Mouse (Mus musculus) myocyte (in vitro differentiated cells): Measurements from ENCODE around the gene Prkcq.

Experiments used
- MAX ChIP-seq: IDR thresholded peaks from one replicate; pipeline ENCODE4 v1.6.1; 2011; ENCODE audit warnings: low read depth, mild to moderate bottlenecking, control low read depth
- POLR2A ChIP-seq: IDR thresholded peaks from one replicate; pipeline ENCODE4 v1.6.1; 2011; ENCODE audit warnings: low read depth, mild to moderate bottlenecking, control low read depth, moderate library complexity; ENCODE audit not compliant: insufficient read length
- POLR2AphosphoS2 ChIP-seq: IDR thresholded peaks from one replicate; pipeline ENCODE4 v1.6.1; 2011; ENCODE audit warnings: low read depth, control low read depth; ENCODE audit not compliant: insufficient read length
- SRF ChIP-seq: IDR thresholded peaks from one replicate; pipeline ENCODE4 v1.6.1; 2011; ENCODE audit warnings: low read depth; ENCODE audit not compliant: control insufficient read depth, insufficient read length
- TCF12 ChIP-seq: IDR thresholded peaks from one replicate; pipeline ENCODE4 v1.6.1; 2011; ENCODE audit warnings: mild to moderate bottlenecking, control low read depth; ENCODE audit not compliant: poor library complexity, insufficient read depth, severe bottlenecking
- USF1 ChIP-seq: IDR thresholded peaks from one replicate; pipeline ENCODE4 v1.6.1; 2011; ENCODE audit warnings: low read depth, mild to moderate bottlenecking, control low read depth, moderate library complexity

- TF ChIP-seq POLR2A (no peak), TCF12 (no peak), USF1 (no peak), MAX (no peak), SRF (no peak), POLR2AphosphoS2 (no peak)
Observed at GRCm38 (mm10) chr2:11332469-11332868, 160.6 kb downstream of the Prkcq start.
